Mouse (Mus musculus) olfactory bulb, adult 2 months (tissue): ENCODE data around the gene Havcr2.

Experiments used
- CTCF ChIP-seq: fragments of 200-500 bp; IDR thresholded peaks from 2 replicates; pipeline ENCODE4 v1.5.1; 2012; ENCODE audit warnings: low read depth, mild to moderate bottlenecking, low read length, moderate library complexity; ENCODE audit not compliant: insufficient read depth
- POLR2A ChIP-seq: fragments of 200-500 bp; IDR thresholded peaks from 2 replicates; pipeline ENCODE4 v1.6.1; 2012; ENCODE audit warnings: mild to moderate bottlenecking, low read depth, low read length, moderate library complexity; ENCODE audit not compliant: insufficient read depth

GRCm38 (mm10) chr11:46480517-46480916, 25.8 kb downstream of the Havcr2 start:
- TF ChIP-seq POLR2A = no peak
- TF ChIP-seq CTCF = no peak
